Mouse (Mus musculus) cerebellum, postnatal 36 days (tissue): ENCODE measurements around the gene Rabgap1l.
A peak's percentile ranks its signal among the peaks of the same experiment; 100 is the strongest.

Experiments
- DNase-seq, 2 experiments: peaks; one replicate each; pipeline ENCODE4 v3.0.0; 2021 to 2022; ENCODE audit warnings: mixed read lengths in 2 of 2

The Rabgap1l gene

DNA sequence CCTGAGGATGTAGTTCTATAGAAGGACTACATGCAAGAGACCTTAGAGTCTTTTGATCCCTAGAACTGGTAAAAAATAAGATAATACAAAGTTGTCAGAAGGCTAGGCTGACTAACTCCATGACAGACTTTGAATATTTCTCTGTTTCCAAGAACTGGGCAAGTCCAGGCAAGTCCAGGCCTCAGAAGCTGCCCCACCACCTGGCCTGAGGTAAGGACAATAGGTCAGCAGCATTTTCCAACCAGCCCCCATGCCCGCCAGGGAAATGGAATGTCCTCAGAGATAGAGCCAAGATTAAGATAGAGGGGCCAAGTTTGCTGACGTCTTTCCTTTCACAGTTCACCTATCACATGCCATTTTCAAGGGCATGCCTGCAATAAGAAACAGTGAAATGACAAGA is 517.8 kb downstream of the Rabgap1l start:
- DNase-seq: no peak

DNA sequence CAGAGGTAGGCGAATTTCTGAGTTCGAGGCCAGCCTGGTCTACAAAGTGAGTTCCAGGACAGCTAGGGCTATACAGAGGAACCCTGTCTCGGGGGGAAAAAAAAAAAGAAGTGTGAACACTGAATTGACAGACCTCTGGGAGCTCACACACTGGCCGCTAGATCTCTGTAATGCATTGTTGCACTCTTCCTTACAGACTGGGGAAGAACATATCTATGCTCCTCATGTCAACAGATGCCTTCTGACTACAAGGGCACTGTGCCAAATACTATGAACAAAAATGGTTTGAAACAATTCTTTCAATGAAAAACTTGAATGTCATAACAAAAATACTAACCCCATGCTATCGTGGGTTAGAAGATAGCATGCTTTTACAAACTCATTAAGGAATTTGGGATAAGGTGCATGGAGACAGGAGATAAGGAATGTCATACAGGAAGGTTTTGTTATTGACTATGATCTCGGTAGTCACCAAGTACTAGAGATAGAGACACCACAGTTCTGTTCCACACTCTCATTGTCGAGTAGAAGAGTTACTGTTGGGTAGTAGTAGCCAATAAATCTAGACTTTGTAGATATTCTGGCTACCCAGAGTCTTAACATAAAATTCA is 519.8 kb downstream of the Rabgap1l start:
- DNase-seq: no peak

DNA sequence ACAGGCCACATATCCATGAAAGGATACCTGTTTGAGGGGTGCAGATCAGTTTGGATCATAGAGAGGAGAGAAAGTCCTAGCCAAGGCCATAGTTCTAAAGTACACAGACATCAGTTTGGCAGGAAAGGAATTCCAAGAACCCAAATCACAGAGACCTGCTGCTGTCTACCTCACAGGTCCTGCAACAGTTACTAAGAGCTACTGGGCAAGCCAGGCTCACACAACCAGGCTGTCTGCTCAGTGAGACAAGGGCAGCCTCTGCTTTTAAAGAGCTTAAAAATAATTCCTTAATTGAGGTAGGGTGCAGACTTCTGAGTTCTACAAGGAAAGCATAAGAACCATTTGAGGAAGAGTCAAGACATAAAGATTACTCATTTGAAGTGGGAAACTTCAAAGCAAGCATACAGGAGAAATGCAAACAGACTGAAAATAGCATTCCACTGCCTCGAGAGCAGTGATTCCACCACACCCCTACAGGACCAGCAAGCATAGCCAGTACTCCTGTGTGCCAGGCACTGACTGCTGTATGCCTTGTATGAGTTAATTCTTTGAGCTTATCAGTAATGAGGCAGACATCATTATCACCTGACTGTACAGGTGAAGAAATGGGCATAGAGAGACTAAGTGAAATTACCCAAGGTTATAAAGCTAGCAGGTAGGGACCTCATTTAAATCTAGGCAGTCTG is 521.6 kb downstream of the Rabgap1l start:
- DNase-seq: no peak

DNA sequence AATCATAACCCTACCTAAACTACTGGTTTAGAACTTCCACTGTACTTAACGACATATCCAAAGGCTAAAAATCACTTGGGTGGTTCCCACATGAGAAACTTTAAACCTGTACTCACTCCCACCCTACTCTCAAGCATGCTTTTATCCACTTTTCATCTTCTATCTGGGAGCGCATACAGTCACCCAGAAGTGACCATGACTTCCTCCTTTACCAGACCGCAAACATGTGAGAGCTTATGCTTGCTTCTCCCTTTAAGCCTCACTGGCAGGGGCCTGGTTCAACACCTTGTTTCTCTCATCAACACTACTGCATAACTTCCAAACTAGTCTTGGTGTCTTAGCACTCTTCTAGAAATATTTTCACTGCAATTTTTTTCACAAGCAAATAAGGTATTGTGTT is 524.7 kb downstream of the Rabgap1l start:
- no peak for DNase-seq

DNA sequence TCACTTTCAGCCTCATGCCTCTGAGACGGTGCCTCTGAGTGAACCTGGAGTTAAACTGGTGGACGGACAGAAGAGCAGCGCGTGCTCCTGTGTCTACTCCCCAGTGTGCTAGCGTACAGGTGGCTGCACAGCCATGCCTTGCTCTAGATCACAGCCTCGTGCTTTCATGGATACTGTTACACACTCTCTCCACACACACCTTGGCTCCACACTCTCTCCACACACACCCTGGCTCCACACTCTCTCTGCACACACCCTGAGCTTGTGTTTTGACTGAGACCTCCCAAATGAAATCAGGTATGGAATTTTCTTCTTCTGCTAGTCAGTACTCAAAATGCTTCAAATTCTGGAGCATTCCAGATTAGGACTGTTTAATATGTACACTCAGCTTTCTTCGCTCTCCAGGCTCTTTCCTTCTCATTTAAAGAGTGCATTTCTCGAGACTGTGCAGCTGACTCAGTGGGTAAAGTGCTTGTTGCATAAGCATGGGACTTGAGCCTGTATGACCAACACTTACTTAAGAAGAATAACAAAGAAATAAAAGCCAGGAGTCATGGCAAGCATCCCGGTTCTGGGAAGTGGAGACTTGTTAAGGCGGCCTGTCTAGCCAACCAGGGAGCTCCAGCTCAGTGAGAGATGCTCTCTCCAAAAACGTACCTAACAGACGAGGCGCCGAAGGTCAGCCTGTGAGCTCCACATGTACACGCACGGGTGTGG is 529.2 kb downstream of the Rabgap1l start:
- DNase-seq: no peak

DNA sequence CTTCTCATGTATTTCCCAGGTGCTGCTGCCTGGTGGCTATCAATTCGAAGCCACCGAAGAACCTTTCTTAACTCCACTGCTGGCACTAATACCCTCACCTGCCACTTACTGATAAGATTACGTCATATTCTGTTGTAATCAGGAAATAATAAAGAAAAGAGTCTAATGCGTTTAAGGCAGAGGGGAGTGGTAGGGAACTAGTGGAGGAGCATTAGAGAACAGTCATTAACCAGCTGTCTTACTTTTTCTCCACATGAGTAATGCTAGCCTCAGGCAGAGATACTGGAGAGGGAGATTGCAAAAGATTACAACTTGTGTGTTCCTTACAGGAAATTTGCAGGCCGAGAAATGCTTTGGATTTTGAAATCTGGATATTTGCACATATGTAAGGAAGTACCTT is 530.0 kb downstream of the Rabgap1l start:
- no peak for DNase-seq

DNA sequence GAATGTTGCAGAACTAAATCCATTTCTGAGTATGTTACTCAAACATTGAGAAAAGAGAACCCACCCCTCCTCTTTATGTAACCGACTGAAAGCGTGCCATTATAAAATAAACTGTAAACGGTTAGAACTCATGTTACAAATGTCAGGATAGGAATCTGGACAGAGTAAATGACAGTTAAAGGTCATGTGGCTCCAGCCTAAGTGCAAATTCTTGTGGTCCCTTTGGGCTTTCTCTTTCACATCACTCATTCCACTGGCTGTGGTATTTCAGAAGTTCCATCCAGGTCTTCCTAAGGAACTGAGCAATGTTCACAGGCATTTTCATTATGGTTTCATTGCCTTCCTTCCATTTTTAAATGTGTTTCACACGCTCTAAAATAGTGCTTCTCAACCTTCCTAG is 530.6 kb downstream of the Rabgap1l start:
- DNase-seq: no peak

DNA sequence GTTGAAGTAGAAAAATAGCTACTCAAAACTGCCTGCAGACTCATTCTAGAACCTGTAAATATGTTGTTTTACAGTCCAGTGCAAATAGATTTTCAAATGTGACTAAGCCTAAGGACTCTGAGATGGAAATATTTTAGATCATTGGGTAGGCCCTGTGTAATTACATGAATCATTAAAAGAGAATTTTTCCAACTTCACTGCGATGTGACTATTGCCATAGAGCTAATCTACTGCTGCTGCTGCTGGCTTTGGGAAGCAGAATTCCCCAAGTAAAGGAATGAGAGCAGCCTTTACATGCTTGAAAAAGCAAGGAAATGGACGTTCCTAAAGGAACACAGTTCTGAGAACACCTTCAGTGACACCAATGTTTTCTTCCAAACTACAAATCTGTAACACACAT is 531.2 kb downstream of the Rabgap1l start:
- DNase-seq: no peak

DNA sequence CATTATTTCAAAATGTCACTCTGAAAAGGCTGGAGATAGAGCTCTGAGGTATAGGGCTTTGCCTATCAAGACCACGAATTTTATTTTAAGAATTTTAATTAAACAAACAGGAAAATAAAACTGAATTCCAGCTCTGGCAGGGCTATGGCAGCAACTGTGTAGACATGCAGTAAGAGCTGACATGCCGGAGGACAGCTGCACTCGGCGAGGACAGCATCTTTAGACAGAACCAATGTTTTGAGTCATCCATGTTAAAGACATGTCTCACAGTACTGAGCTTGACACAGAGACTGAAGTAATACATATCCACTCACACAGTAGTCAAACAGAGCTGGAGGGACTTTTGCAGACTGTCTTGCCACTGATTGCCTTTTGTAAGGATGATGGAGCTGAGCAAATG is 532.4 kb downstream of the Rabgap1l start:
- DNase-seq: no peak

DNA sequence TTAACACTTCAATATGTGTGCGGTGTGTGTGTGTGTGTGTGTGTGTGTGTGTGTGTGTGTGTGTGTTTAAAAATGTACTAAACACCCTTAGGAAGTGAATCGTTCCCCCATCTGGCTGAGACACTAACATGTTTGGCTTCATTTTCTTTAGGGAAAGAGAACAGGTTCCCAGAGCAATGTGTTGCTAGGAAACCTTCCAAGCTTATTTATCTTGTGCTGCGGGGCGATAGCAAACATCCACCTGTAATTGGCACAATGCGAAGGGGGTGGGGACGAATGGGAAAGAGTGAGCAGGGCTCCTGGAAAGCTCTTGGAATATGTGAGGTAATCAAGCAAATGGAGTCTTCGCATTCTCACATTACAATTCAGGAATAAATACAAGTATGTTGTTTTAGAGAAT is 533.1 kb downstream of the Rabgap1l start:
- peak; percentile 41 to 53 for DNase-seq

DNA sequence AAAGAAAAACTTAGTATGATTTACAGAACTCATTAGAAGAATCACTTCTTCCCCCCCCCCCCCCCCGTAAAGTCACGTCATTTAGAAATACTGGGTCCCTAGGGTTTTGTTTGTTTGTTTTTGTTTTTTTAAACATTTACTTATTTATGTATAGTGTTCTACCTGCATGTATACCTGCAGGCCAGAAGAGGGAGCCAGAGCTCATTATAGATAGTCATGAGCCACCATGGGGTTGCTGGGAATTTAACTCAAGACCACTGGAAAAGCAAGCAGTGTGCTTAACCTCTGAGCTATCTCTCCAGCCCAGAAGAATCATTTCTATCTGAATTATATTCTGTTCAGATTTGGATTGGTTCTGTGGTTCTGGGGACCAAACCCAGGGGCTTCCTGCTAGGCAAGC is 539.9 kb downstream of the Rabgap1l start:
- no peak for DNase-seq

DNA sequence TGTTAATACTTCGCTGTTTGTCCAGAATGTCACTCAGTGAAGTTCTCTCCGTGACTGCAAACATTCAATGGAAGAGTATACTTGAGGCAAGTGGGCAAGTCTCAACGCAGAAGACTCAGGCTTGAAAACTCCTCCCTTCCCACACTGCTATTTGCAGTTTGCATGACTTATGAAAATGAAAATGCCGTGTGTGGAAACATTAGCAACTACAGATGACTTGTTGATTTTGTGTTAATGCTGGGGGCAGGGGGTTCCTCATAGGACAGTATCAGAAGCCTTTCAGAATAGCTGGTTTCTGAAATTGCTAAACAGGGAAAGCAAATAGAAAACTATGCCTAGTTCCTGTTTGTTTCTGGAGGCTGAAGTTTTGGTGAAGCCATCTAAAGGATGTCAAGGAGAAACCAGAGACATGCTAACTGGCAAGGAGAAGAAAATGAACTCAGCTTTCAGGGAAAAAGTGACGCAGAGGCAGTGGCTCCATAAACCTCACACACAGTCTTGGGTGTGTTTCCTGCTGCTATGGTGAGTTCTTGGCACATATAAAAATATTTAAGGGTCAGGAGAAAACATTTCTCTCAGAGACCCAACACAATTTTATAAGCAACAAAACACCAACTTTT is 541.5 kb downstream of the Rabgap1l start:
- no peak for DNase-seq

DNA sequence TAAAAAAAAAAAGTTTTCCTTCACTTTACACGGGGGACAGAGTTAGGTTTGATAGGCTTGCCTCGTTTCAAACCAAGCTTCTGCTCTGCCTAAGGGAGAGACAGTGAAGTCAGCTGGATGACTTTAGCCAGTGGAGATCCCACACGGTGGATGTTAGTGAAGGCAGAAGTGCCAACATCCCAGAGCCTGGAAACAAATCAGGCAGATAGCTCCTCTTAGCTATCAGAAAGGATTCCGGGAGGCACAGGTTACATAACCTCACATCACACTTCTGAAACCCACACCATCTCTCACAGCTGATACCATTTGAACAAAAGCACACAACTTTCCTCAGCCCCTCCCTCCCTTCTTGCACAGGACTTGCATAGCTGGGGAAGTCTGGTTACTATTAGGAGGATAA is 542.2 kb downstream of the Rabgap1l start:
- DNase-seq: no peak

DNA sequence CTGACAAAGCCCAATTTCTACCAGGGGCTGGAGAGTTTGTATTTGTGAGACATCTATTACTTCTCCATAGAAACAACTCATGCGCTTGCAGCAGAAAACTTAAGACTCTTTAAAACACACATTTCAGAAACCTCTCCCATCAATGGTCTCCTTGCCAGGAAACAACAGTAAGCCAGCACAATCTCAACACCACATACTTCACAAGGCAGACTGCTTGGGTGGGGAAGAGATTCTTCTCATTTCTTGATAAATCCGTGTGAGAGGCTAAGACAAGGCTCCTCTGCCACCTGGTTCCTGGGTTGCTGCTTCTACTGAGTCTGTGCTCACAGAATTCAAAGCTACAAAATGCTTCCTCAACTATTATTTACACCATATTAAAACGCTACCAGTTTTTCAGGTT is 543.2 kb downstream of the Rabgap1l start:
- no peak for DNase-seq

DNA sequence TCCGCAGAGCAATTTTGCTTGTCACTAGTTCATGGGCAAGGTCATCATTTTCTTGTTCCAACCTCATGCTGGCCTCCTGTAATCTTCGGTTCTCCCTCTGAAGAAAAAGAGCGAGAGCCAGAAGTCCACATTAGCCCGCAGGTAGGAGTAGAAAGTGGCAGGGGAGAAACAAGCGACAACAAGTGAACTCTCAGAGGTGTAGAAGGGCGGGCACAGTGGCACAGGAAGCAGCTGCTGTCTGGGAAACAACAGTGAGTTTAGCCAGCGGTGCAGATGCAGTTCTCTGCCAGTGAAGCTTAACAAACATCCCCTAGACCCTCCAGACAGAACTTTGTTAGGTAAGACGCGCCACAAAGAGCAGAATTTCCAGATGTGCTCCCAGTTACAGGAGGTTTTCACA is 545.5 kb downstream of the Rabgap1l start:
- DNase-seq: no peak

DNA sequence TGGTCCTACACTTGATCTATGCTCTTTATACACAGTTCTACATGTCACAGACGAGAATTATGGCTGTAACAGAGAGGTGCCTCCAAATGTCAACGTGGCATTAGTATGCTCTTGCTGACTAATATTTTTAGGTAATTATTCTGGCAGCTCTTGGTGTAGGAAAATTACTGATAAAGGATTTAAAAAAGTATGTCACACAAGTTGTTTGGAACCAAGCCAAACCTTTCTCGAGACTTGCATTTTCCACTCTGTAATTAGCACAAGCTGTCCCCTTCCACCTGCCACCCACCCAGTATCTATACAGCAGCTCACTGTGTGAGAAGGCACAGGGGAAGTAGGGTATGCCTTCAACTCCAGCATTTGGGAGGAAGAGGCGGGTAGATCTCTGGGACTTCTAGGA is 546.2 kb downstream of the Rabgap1l start:
- DNase-seq: no peak

DNA sequence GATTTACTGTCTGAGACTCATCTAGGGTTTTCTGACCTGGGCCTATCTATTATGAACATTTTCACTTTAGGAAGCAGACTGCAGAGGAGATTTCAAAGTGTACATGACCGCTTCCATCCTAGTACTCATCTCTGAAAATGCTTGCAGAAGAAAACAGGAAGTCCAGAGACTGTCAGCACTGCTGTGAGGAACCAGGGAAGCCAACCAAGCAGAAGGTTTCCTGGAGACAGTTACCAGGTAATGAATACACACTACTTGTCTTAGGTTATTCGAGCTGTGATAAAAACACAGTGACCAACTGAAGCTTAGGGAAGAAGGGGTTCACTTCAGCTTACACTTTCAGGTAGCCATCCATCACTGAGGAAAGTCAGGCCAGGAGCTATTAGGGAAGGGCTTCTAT is 547.1 kb downstream of the Rabgap1l start:
- DNase-seq: no peak

DNA sequence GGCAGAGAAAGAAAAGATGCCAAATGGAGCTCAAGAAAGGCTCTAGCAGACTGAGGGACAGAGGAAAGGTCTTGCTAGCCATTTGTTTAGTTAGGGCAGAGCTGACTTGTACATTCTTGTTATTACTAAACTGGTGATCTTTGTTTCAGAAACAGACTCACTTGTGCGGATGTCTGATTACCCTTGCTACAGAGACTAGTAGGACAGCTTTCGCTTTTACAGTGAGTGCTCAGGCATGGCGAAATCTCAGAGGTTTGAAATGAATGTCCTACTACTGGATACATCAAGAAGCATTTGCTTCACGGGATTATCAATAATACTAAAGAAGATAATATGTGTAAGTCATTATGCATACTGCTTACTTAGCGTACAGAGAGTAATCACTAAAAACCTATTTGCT is 548.3 kb downstream of the Rabgap1l start:
- no peak for DNase-seq

DNA sequence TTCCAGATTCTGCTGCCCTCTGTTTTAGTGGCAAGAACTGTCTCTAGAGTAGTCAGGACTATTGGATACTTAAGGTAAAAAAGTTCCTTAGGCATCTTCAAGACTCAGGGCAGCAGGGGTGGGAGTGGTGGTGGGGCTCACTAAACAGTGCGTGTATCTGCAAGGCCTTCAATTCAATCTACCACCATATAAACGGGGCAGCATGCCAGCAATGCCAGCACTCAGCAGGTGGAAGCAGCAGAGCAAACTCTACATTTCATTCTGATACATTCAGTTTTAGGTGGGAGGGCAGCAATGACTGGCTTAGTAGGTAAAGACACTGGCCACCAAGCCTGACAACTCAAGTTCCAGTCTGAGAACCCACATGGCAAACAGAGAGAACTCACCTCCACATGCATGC is 552.9 kb downstream of the Rabgap1l start:
- peak in 1 of 2 experiments; percentile 26 for DNase-seq

DNA sequence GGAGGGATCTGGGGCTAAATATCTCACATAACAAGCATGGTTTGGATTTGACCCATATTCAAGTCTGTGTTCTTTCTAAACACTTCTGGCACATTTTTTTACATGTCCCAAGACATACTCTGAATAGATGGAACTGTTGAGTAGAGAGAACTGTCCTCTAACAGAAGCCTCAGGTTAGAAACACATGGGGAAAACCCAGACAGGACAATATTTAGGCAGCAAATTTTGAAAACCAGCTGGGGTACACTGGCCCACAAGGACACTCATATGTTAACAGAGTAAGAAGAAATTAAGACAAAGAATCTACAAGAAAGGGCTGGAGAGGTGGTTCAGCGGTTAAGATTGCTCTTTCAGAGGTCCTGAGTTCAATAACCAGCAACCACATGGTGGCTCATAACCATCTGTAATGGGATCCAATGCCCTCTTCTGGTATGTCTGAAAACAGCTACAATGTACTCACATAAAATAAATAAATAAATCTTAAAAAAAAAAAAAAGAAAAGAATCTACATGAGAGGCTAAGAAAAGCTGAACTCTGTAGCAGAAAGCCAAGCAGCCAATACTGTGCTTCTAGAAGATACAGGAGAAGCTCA is 554.1 kb downstream of the Rabgap1l start:
- no peak for DNase-seq

DNA sequence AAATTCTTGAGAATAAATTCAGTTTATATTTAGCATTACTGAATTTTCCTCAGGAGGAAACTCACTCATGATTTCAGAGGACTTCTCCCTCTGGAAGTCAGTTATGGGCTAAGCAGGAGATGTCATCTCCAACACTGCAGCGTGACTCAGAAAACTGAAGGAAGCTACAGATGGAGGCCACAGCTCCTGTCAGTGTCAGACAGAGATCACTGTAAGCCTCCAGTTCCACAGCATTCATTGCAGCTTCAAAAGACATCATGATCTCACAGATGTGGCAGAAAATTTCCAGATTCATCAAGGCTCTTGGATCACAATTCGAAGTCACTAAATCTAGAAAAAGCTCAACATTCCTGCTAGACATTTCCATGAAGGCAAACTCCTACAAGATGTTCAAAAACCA is 555.0 kb downstream of the Rabgap1l start:
- no peak for DNase-seq

DNA sequence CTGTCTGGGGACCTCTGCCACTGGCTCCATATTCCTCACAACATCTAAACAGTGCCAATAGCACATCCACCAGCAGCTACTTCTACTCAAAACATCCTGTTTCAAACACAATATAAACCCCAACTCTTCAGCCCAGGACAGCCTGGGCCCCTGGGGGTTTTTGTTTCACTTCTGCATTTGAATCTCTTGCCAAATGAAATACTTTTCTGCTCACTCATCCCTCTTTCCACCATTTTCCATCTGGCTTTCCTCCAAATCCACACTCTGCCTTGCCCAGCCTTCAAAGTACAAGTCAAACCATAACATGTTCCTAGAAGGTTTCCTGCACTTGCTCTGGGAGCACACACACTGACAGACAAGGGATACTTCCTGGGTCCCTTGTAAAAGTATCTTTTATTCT is 559.1 kb downstream of the Rabgap1l start:
- no peak for DNase-seq

DNA sequence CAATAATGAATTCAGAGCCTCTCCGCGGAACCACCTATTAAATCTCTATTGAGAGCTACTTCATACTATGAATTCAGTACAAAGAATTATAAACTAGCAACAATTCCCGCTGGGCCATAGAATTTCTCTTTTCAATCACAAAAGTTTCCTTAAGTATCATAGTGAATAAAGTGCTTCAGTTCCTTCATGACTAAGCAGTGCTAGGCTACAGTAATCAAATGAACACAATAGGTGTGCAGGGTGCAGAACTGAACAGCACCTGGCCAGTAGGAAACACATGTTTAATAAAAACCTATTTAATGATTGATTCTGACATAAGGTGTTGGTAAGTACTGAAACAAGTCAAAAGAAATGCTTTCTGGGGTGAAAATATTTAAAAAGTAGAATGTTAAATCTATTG is 560.9 kb downstream of the Rabgap1l start:
- no peak for DNase-seq

DNA sequence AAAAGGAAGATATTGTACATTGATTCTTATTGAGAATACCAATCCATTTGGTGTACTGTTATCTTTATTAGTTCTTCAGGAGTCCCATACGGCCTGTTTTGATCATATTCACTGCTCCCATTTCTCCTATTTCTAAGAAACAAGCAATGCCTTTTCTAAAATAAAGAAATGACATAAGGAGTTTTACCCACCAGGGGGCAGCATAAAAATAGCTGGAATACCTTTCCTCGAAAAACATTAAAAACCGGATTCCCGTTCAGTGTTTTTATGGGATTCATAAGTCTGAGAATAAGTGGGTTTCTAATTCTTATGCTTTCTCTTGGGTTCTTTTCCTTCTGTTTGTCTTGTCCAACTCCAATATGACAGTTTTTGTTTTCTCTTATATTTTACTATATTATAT is 562.0 kb downstream of the Rabgap1l start:
- DNase-seq: peak in 1 of 2 experiments; percentile 50
